Mouse (Mus musculus): ENCODE data around the gene Mcfd2.

GRCm38 (mm10) chr17:87304151-87304894, 38.6 kb upstream of the Mcfd2 start:
- TF ChIP-seq CTCF (IDR thresholded peaks at IDR 0.05; ENCODE audit: borderline replicate concordance, insufficient read depth, low read length) (no peak), POLR2A (IDR thresholded peaks at IDR 0.05; ENCODE audit: low read depth, low read length) (no peak)
